Mouse (Mus musculus) embryonic fibroblast, embryonic 13.5 days (primary cell): Measurements from ENCODE around the gene Zan. TPM values are rescaled to one million over a fixed set of nuclear protein-coding genes. Genes with fewer than 3 reads are reported as not detected.

Experiments
- H3K27ac ChIP-seq: 2 replicates; pipeline ENCODE4 v1.5.1; 2012; ENCODE audit warnings: low read length, control low read depth, inconsistent platforms; ENCODE audit not compliant: insufficient read depth
- H3K4me1 ChIP-seq: 2 replicates; pipeline ENCODE4 v1.6.1; 2011; ENCODE audit warnings: low read length; ENCODE audit not compliant: control insufficient read depth, insufficient read depth
- H3K4me3 ChIP-seq: 2 replicates; pipeline ENCODE4 v1.5.1; 2011; ENCODE audit warnings: mild to moderate bottlenecking, control low read depth, low read length; ENCODE audit not compliant: insufficient read depth
- CTCF ChIP-seq: IDR thresholded peaks from 2 replicates; pipeline ENCODE4 v1.5.1; 2011; ENCODE audit warnings: mild to moderate bottlenecking, control low read depth, low read length, moderate library complexity, borderline replicate concordance; ENCODE audit not compliant: insufficient read depth
- POLR2A ChIP-seq: IDR thresholded peaks from 2 replicates; pipeline ENCODE4 v1.6.1; 2011; ENCODE audit warnings: low read depth, mild to moderate bottlenecking, control low read depth, low read length, moderate library complexity
- polyA plus RNA-seq: library from polyadenylated mRNA; stranded (reverse); fragments of >200 nt; gene quantifications from 2 replicates; pipeline ENCODE4 v1.2.4, GENCODE M21; 2011; ENCODE audit warnings: low read depth; ENCODE audit not compliant: missing spikeins, insufficient read length

Zan gene
- polyA plus RNA-seq, 1 experiment = 0.19 TPM

DNA sequence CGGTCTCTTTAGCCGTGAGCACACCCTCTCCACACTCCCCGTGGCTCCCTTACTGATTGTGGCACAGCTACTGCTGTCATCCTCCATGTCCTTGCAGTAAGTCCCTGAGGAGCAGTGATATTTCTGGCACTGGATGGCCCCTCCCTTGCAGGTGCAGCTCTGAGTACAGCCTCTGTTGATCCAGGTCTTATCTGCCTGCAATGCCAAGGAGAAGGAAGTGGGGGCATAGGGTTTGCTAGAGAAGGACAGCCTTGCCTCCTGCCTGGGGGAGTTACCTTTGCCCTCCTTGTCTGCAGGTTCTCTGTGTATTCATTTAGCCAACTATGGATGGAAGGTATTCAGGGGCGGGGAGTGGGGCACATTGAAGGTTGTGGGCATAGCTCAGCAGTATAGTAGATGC is 57.0 kb downstream of the Zan start:
- no peak overlapping the region for H3K4me3 ChIP-seq
- TF ChIP-seq POLR2A (no peak), CTCF (no peak)
- no peak overlapping the region for H3K27ac ChIP-seq
- H3K4me1 ChIP-seq = 0 out of 2 replicates have a peak, but pooled peaks cover 3% of the 10 kb centered on the region

DNA sequence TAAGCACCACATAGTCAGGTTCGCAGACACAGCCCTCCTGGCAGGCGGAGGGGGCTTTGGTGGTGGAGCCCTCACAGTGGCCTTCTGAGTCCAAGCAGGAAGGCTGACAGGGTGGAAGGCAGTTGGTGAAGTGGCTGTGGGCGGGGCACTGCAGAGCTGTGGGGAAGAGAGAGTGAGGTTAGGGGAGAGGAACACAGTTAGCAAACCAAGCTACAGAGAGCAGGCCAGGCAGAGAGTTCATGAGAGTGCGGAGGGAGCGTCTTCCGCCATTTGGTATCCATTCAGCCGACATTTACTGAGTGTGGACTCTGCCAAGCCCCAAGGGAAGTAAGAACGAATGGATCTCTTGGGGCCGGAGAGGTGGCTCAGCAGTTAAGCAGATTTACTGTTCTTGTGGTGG is 57.8 kb downstream of the Zan start:
- no peak overlapping the region for H3K4me3 ChIP-seq
- TF ChIP-seq CTCF (no peak), POLR2A (no peak)
- H3K27ac ChIP-seq = no peak overlapping the region
- H3K4me1 ChIP-seq = 0 out of 2 replicates have a peak, but pooled peaks cover 3% of the 10 kb centered on the region

DNA sequence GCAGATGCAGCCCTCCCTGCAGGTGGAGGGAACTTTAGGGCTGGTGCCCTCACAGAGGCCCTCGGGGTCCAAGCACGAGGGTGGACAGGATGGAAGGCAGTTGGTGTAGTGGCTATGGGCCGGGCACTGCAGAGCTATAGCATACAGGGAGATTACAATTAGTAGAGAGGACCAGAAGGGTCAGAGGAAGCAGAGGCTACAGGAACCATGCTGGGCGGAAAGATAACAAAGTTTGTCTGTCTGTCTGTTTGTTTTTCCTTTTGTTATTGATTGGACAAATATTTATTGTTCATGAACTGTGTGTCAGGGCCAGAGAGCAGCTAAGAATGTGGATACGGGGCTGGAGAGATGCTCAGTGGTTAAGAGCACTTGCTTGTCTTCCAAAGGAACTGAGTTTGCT is 62.6 kb downstream of the Zan start:
- H3K27ac ChIP-seq = no peak overlapping the region
- H3K4me3 ChIP-seq = no peak overlapping the region
- H3K4me1 ChIP-seq = no peaks in the 10 kb centered on the region
- TF ChIP-seq CTCF (no peak), POLR2A (no peak)

DNA sequence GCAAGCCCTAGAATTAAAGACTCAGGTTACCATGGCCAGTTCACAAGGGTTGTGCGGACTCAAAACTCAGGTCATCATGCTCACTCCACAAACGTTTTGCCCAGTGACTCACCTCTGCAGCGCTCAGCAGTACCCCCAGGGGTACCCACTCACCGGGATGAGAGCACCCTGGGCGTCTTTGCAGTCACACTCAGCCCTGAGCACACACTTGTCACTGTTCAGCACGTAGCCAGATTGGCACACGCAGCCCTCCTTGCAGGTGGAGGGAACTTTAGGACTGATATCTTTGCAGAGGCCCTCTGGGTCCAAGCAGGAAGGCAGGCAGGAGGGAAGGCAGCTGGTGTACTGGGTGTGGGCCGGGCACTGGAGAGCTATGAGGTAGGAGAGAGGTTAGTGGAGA is 65.6 kb downstream of the Zan start:
- Histone ChIP-seq H3K4me3 (no peak overlapping the region), H3K4me1 (no peaks in the 10 kb centered on the region; the same call in 1 of the 2 replicates), H3K27ac (no peak overlapping the region)
- TF ChIP-seq POLR2A (no peak), CTCF (no peak)

DNA sequence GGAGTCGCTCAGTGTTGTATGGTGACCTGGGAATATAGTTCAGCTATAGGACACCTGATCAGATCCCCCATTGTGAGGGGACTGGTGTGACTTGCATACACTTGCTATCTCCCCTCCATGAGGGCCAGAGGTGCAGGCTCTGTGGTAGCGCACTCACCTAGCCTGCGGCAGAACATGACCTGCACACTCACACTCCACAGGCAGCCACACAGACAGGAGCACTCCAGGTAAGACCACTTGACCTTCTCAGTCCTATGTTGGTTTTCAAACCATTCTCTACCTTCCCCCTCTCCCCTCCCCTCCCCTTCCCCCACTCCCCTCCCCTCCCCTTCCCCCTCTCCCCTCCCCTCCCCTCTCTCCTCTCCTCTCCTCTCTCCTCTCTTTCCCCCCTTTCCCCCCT is 66.3 kb downstream of the Zan start:
- no peak overlapping the region for H3K4me3 ChIP-seq
- H3K27ac ChIP-seq = no peak overlapping the region
- no peaks in the 10 kb centered on the region; the same call in 1 of the 2 replicates for H3K4me1 ChIP-seq
- no peak for TF ChIP-seq CTCF
- no peak for TF ChIP-seq POLR2A

DNA sequence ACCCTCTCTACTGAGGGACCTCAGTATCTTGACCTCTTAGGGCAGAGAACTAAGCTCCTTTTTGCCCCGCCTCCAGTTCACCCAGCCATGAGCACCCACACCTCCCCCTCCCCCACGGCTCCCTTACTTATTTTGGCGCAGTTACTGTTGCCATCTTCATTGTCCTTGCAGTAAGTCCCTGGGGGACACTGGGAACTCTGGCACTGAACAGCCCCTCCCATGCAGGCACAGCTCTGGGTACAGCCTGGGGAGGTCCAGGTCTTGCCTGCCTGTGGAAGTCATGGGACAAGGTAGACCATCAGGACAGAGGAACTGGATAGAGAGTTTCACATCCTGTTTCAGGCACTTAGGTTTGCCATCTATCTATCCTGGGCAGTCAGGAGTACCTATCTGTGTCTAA is 66.8 kb downstream of the Zan start:
- no peak overlapping the region for H3K4me3 ChIP-seq
- H3K4me1 ChIP-seq = no peaks in the 10 kb centered on the region; the same call in 1 of the 2 replicates
- H3K27ac ChIP-seq = no peak overlapping the region
- no peak for TF ChIP-seq CTCF
- TF ChIP-seq POLR2A = no peak

DNA sequence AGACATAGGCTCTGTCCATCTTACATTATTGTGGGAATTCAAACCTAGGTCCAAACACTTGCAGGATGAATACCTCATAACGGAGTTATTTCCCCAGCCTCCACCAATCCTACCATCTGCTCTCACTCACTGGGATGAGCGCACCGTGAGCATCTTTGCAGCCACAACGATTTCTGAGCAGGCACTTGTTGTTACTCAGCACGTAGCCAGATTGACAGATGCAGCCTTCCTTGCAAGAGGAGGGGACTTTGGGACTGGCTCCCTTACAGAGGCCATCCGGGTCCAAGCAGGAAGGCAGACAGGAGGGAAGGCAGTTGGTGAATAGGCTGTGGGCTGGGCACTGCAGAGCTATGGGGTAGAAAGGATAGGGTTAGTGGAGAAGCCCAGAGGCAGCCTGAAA is 67.4 kb downstream of the Zan start:
- Histone ChIP-seq H3K4me1 (no peaks in the 10 kb centered on the region; the same call in 1 of the 2 replicates), H3K4me3 (no peak overlapping the region), H3K27ac (no peak overlapping the region)
- TF ChIP-seq POLR2A (no peak), CTCF (no peak)

DNA sequence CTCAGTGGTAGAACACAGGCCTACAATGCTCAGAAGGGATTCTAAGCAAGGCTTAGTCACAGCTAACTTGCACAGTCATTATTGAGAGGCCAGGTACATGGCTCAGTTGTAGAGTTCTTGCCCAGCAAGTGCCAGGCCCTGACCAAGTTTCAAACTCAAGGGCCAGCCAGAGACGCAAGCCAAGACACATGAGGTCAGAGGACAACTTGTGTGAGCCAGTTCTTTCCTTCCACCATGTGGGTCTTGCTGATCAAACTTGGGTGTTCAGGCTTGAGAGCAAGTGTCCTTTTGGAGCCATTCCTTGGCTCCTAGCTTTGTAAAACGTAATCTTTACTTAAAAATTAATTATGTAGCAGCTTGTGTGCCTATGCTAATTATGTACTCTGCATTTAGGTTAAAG is 72.8 kb downstream of the Zan start:
- Histone ChIP-seq H3K4me1 (no peaks in the 10 kb centered on the region; the same call in 1 of the 2 replicates), H3K4me3 (no peak overlapping the region), H3K27ac (no peak overlapping the region)
- TF ChIP-seq POLR2A (no peak), CTCF (no peak)

DNA sequence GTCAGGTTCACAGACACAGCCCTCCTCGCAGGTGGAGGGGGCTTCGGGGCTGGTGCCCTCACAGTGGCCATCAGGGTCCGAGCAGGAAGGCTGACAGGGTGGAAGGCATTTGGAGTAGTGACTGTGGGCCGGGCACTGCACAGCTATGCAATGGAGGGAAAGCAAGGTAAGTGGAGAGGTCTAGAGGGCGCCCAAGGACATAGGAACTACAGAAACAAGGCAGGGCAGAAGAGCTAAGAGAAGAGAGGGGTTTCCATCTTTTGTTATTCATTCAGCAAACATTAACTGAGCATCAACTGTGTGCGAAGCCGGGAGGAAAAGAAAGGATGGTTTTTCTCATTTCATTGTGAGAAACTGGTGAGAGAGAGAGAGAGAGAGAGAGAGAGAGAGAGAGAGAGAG is 82.4 kb downstream of the Zan start:
- Histone ChIP-seq H3K27ac (no peak overlapping the region), H3K4me1 (no peaks in the 10 kb centered on the region), H3K4me3 (no peak overlapping the region)
- TF ChIP-seq POLR2A (no peak), CTCF (no peak)

DNA sequence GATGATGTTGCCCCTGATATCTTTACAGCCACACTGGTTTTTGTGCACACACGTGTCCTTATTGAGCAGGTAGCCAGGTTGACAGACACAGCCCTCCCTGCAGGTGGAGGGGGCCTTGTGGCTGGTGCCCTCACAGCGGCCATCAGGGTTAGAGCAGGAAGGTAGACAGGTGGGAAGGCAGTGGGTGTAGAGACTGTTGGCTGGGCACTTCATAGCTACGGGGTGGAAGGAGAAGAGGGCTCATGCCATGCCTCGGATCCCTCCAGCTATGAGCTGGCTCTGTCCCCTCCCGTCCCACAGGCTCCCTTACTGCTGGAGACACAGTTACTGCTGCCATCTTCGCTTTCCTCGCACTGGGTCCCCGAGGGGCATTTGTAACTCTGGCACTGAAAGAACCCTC is 85.2 kb downstream of the Zan start:
- no peak overlapping the region for H3K4me3 ChIP-seq
- no peaks in the 10 kb centered on the region for H3K4me1 ChIP-seq
- H3K27ac ChIP-seq = no peak overlapping the region
- no peak for TF ChIP-seq POLR2A
- TF ChIP-seq CTCF = no peak

DNA sequence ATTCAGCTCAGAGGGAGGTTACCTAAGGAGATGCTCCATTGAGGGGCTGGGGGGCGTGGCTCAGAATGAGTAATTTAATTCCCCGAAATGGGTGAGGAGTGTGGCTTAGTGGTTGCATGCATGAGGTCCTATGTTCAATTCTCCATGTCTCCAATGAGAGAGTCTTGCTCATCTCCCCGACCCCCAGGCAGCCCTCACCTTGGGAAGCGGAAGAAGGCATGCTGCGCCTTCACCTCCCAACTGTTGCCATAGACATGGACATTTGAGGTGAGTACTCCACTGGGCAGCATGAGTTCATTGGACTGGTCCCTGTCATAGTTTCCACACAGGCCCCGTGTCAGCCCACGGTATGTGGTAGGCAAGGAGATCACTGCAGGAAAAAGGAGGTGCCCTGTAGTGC is 90.2 kb downstream of the Zan start:
- Histone ChIP-seq H3K4me3 (no peak overlapping the region), H3K4me1 (no peaks in the 10 kb centered on the region), H3K27ac (no peak overlapping the region)
- TF ChIP-seq POLR2A (no peak), CTCF (no peak)

DNA sequence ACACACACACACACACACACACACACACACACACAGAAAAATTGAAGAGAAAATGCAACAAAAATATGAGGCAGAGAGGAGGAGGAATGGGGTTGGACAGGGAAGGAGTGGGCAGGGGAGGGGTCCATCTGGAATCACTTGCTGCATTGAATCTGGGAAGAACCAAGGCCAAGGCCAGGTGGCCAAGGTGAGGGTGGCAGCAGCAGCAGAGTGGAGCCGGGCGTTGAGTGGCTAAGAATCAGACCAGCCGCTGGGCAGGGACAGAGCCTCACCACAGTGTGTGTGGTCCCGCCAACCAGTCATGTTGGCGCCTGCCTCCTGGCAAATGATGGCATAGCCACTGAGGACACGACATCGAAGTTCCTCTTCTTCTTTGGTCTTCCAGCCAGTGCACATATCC is 93.4 kb downstream of the Zan start:
- H3K4me3 ChIP-seq = no peak overlapping the region
- H3K4me1 ChIP-seq = no peaks in the 10 kb centered on the region
- TF ChIP-seq CTCF (no peak), POLR2A (no peak)

More for the DNA sequence above, 93.4 kb downstream of the Zan start:
- H3K27ac ChIP-seq = no peak overlapping the region
